ENCODE assay signal across 20 mouse cellular contexts in the genomic region with DNA sequence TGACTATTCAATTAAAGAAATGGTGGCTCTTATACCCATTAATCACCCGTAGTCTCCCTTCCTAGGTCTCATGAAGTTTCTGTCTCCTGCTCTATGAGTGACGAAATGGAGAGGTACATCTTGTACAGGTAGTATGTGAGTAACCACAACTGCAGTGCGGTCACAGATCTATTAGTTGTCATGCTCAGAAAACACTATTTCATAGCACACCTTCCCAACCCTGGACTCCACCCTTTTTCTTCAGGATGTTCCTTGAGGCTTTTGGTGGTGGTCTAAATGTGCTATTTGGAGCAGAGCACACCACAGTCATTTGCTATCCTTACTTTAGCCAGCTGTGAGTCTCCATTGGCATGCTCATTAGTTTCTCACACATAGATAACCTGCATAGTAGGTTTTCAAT. TPM values are rescaled to one million over a fixed set of nuclear protein-coding genes. Genes with fewer than 3 reads are reported as not detected.
DNase-seq lines count a peak whose midpoint lies in the region; ATAC-seq lines count a peak whose summit lies in the region.
"Had no signal": no experiment of that assay in that cellular context is flagged by ENCODE, and none has a peak within 500 bp of the region (broad histone marks: within the 10 kb centered on the region; RNA-seq: fewer than 3 reads in every experiment).

No protein-coding gene starts in this region.

- WGBS in heart, embryonic 10.5 days: 86% methylated on average over 3 of the region's 3 CpGs
- WGBS in midbrain, embryonic 11.5 days: 98% methylated on average over 3 of the region's 3 CpGs
- WGBS in midbrain, embryonic 16.5 days: 98% methylated on average over 3 of the region's 3 CpGs

- H3K27me3 ChIP-seq in heart, embryonic 10.5 days (ENCODE audit: insufficient read depth, poor library complexity, severe bottlenecking): no peaks in the 10 kb centered on the region
- no peaks in the 10 kb centered on the region for H3K27me3 ChIP-seq in midbrain, embryonic 11.5 days (ENCODE audit: control insufficient read depth, insufficient read depth, low read length)
- H3K27me3 ChIP-seq in midbrain, embryonic 16.5 days (ENCODE audit: control insufficient read depth, insufficient read depth, low read depth, low read length): no peaks in the 10 kb centered on the region

- no peak for ATAC-seq in midbrain, embryonic 11.5 days (ENCODE audit: low FRiP score)
- no peak for ATAC-seq in midbrain, embryonic 16.5 days
- ATAC-seq: activated CD4-positive, CD25-positive, alpha-beta regulatory T cell, adult 4 months; CD4-positive, CD25-positive, alpha-beta regulatory T cell, adult 4 months; Patski had no signal

- no peaks in the 10 kb centered on the region for H3K4me1 ChIP-seq in heart, embryonic 10.5 days
- H3K4me1 ChIP-seq in midbrain, embryonic 11.5 days (ENCODE audit: control insufficient read depth, insufficient read depth, low read length): no peaks in the 10 kb centered on the region
- no peaks in the 10 kb centered on the region for H3K4me1 ChIP-seq in midbrain, embryonic 16.5 days (ENCODE audit: control insufficient read depth, insufficient read depth, low read length)

- no peak overlapping the region for H3K4me3 ChIP-seq in heart, embryonic 10.5 days
- H3K4me3 ChIP-seq in midbrain, embryonic 11.5 days (ENCODE audit: low read depth, low read length): no peak overlapping the region
- H3K4me3 ChIP-seq in midbrain, embryonic 16.5 days (ENCODE audit: low read depth, low read length): no peak overlapping the region

- DNase-seq in heart, adult 11 months: peak; percentile 52
- no peak for DNase-seq in heart, embryonic 10.5 days (ENCODE audit: low spot score)
- peak; percentile 56 for DNase-seq in midbrain, embryonic 11.5 days (ENCODE audit: low spot score, missing footprints)
- DNase-seq: adrenal gland, adult 2 months; adrenal gland, adult 8-10 months; adrenal gland, postnatal 10 days; adrenal gland, postnatal 14 days; adrenal gland, postnatal 25 days; adrenal gland, postnatal 36 days; B cell, adult 2 months; cerebellum, adult 11 months; cerebellum, adult 11-12 months; cerebellum, adult 18-20 months had no signal

- H3K9ac ChIP-seq in midbrain, embryonic 11.5 days (ENCODE audit: low read length): no peak overlapping the region
- H3K9ac ChIP-seq in midbrain, embryonic 16.5 days (ENCODE audit: low read depth, low read length): no peak overlapping the region

- no peak overlapping the region for H3K4me2 ChIP-seq in midbrain, embryonic 11.5 days
- H3K4me2 ChIP-seq in midbrain, embryonic 16.5 days (ENCODE audit: low read length): no peak overlapping the region

- H3K36me3 ChIP-seq in heart, embryonic 10.5 days: no peaks in the 10 kb centered on the region
- H3K36me3 ChIP-seq in midbrain, embryonic 11.5 days (ENCODE audit: control insufficient read depth, insufficient read depth, low read length): no peaks in the 10 kb centered on the region
- no peaks in the 10 kb centered on the region for H3K36me3 ChIP-seq in midbrain, embryonic 16.5 days (ENCODE audit: control insufficient read depth, insufficient read depth, low read length)
- H3K36me3 ChIP-seq: G1E had no signal

- no peaks in the 10 kb centered on the region for H3K9me3 ChIP-seq in heart, embryonic 10.5 days
- no peaks in the 10 kb centered on the region for H3K9me3 ChIP-seq in midbrain, embryonic 11.5 days (ENCODE audit: control insufficient read depth, low read length)
- H3K9me3 ChIP-seq in midbrain, embryonic 16.5 days (replicated peaks; ENCODE audit: control insufficient read depth, low read length, poor library complexity, severe bottlenecking): no peaks in the 10 kb centered on the region
- H3K9me3 ChIP-seq: G1E had no signal

- no peak overlapping the region for H3K27ac ChIP-seq in heart, embryonic 10.5 days
- H3K27ac ChIP-seq in midbrain, embryonic 11.5 days (ENCODE audit: low read depth, low read length): no peak overlapping the region
- H3K27ac ChIP-seq in midbrain, embryonic 16.5 days (ENCODE audit: low read length): no peak overlapping the region

RNA-seq across cellular contexts. Expression of a gene that starts 42.2 kb away (rescaled TPM):
- polyA plus RNA-seq in heart, embryonic 10.5 days (2016; fragmentation: Nextera tagmentation; extraction: Ambion mirVana): not detected in 2 replicates
- not detected in 2 replicates for polyA plus RNA-seq in midbrain, embryonic 11.5 days (2014; fragmentation: Nextera tagmentation; extraction: Ambion mirVana)
- not detected in 2 replicates for polyA plus RNA-seq in midbrain, embryonic 16.5 days (2015; fragmentation: Nextera tagmentation; extraction: Ambion mirVana)
- polyA plus RNA-seq: brain, embryonic 14.5 days; C2C12; G1E; Patski had no signal

RNA-seq across cellular contexts. Expression of a gene that starts 48.7 kb away (rescaled TPM):
- 0.05 and 0.09 TPM in 2 replicates for polyA plus RNA-seq in heart, embryonic 10.5 days (2016; fragmentation: Nextera tagmentation; extraction: Ambion mirVana)
- polyA plus RNA-seq in midbrain, embryonic 11.5 days (2014; fragmentation: Nextera tagmentation; extraction: Ambion mirVana): 0.04 and 0.10 TPM in 2 replicates
- 0.05 TPM in 1 of 2 replicates, not detected in the other for polyA plus RNA-seq in midbrain, embryonic 16.5 days (2015; fragmentation: Nextera tagmentation; extraction: Ambion mirVana)
- polyA plus RNA-seq: C2C12, G1E had no signal
